Mouse (Mus musculus) stomach, postnatal 0 days (tissue): ENCODE results near the gene Zfp119a. TPM values are rescaled to one million over a fixed set of nuclear protein-coding genes. Genes with fewer than 3 reads are reported as not detected.

Source experiments
- ATAC-seq: fragments of 200-750 bp; cut with Nextera tagmentation; 2 replicates; pipeline ENCODE4 v1.8.0; 2017; ENCODE audit not compliant: low FRiP score, low TSS enrichment
- DNase-seq: peaks from one replicate; pipeline ENCODE4 v3.0.0-alpha.2; 2016; ENCODE audit warnings: low spot score
- H3K27ac ChIP-seq: fragments of 300-500 bp; sonication (generic); replicated peaks from 2 replicates; pipeline ENCODE4 v1.5.1; 2014; ENCODE audit warnings: mild to moderate bottlenecking, control low read depth
- H3K27me3 ChIP-seq: fragments of 300-500 bp; sonication (generic); 2 replicates; pipeline ENCODE4 v1.6.1; 2014; ENCODE audit warnings: low read length; ENCODE audit not compliant: control insufficient read depth, insufficient read depth
- H3K36me3 ChIP-seq: fragments of 300-500 bp; sonication (generic); 2 replicates; pipeline ENCODE4 v1.6.1; 2014; ENCODE audit warnings: low read length, mixed read lengths; ENCODE audit not compliant: control insufficient read depth, insufficient read depth
- H3K4me1 ChIP-seq: fragments of 300-500 bp; sonication (generic); replicated peaks from 2 replicates; pipeline ENCODE4 v1.6.1; 2014; ENCODE audit warnings: antibody characterized with exemption; ENCODE audit not compliant: control insufficient read depth, insufficient read depth
- H3K4me2 ChIP-seq: fragments of 300-500 bp; sonication (generic); replicated peaks from 2 replicates; pipeline ENCODE4 v1.6.1; 2014; ENCODE audit warnings: low read depth, mild to moderate bottlenecking, control low read depth, moderate library complexity
- H3K4me3 ChIP-seq: fragments of 300-500 bp; sonication (generic); 2 replicates; pipeline ENCODE4 v1.5.1; 2014; ENCODE audit warnings: low read depth, low read length, control low read depth
- H3K9ac ChIP-seq: fragments of 300-500 bp; sonication (generic); 2 replicates; pipeline ENCODE4 v1.6.1; 2014; ENCODE audit warnings: mild to moderate bottlenecking, low read length, control low read depth, mixed read lengths
- H3K9me3 ChIP-seq: fragments of 300-500 bp; sonication (generic); 2 replicates; pipeline ENCODE4 v1.6.1; 2016; ENCODE audit warnings: low read length; ENCODE audit not compliant: control insufficient read depth
- CTCF ChIP-seq: IDR thresholded peaks from 2 replicates; pipeline ENCODE4 v1.5.1; 2016; ENCODE audit warnings: antibody characterized with exemption, low read depth, mild to moderate bottlenecking, moderate library complexity
- EP300 ChIP-seq: optimal IDR thresholded peaks from 2 replicates; pipeline ENCODE3; 2016; ENCODE audit warnings: antibody characterized with exemption
- WGBS: fragments of 180-500 bp; shearing (Covaris S2); extraction: QIAGEN DNeasy Blood & Tissue Kit; methylation state at CpG from one replicate; pipeline ENCODE4 v1.1.7; 2014; 5-methylcytosine and 5-hydroxymethylcytosine counted together
- polyA plus RNA-seq: library from polyadenylated mRNA; unstranded; fragments of >200 nt; fragmentation: Nextera tagmentation; extraction: Ambion mirVana; gene quantifications from 2 replicates; pipeline ENCODE4 v1.2.1, GENCODE M21; 2015

Gene Zfp119a
- polyA plus RNA-seq, 1 experiment from 2014 or later = 7.3 TPM

GRCm38 (mm10) chr17:55816853-55817252 lies 61.9 kb downstream of the Zfp119a start:
- H3K4me2 ChIP-seq = no peak overlapping the region
- ATAC-seq = no peak
- 84% methylated on average over 4 of the region's 4 CpGs for WGBS

More at GRCm38 (mm10) chr17:55816853-55817252, 61.9 kb downstream of the Zfp119a start:
- Histone ChIP-seq H3K27me3 (no peaks in the 10 kb centered on the region), H3K4me3 (no peak overlapping the region), H3K9ac (no peak overlapping the region), H3K4me1 (no peaks in the 10 kb centered on the region), H3K9me3 (no peaks in the 10 kb centered on the region), H3K36me3 (no peaks in the 10 kb centered on the region), H3K27ac (no peak overlapping the region)
- DNase-seq = no peak
- TF ChIP-seq EP300 (no peak), CTCF (no peak)

Other genes starting within 250 kb of the Zfp119a start
- gene Pot1b, start 166.3 kb downstream of the Zfp119a start, polyA plus RNA-seq = 2.7 and 4.1 TPM in 2 replicates
- gene Adgre4, start 128.9 kb downstream of the Zfp119a start, polyA plus RNA-seq = 0.21 and 0.23 TPM in 2 replicates
- gene Zfp959, start 13.2 kb upstream of the Zfp119a start, polyA plus RNA-seq = 7.5 and 7.7 TPM in 2 replicates
- gene Zfp119b, start 70.6 kb upstream of the Zfp119a start, polyA plus RNA-seq = 4.9 and 5.8 TPM in 2 replicates
- 2.7 and 3.1 TPM in 2 replicates for gene Ebi3, start 73.7 kb upstream of the Zfp119a start, polyA plus RNA-seq
- gene Yju2, start 80.2 kb upstream of the Zfp119a start, polyA plus RNA-seq = 12.5 and 12.6 TPM in 2 replicates
- gene Shd, start 91.5 kb upstream of the Zfp119a start, polyA plus RNA-seq = 3.2 and 3.4 TPM in 2 replicates
- gene Fsd1, start 107.6 kb upstream of the Zfp119a start, polyA plus RNA-seq = 2.7 and 3.5 TPM in 2 replicates
- gene Stap2, start 126.7 kb upstream of the Zfp119a start, polyA plus RNA-seq = 44.2 and 50.6 TPM in 2 replicates
- gene Mpnd, start 126.8 kb upstream of the Zfp119a start, polyA plus RNA-seq = 28.9 and 34.9 TPM in 2 replicates
- gene Sh3gl1, start 157.7 kb upstream of the Zfp119a start, polyA plus RNA-seq = 100 and 101 TPM in 2 replicates
- gene Chaf1a, start 161.5 kb upstream of the Zfp119a start, polyA plus RNA-seq = 4.5 and 5.0 TPM in 2 replicates
- gene Ubxn6, start 196.1 kb upstream of the Zfp119a start, polyA plus RNA-seq = 43.0 and 45.1 TPM in 2 replicates
- gene Hdgfl2, start 200.7 kb upstream of the Zfp119a start, polyA plus RNA-seq = 37.8 and 38.4 TPM in 2 replicates
- 0.95 and 1.4 TPM in 2 replicates for gene Plin4, start 230.9 kb upstream of the Zfp119a start, polyA plus RNA-seq
- 0.48 and 0.65 TPM in 2 replicates for gene Plin5, start 238.7 kb upstream of the Zfp119a start, polyA plus RNA-seq
- gene Lrg1, start 243.1 kb upstream of the Zfp119a start, polyA plus RNA-seq = 1.2 and 1.9 TPM in 2 replicates